Mouse (Mus musculus) Patski (cell line): ENCODE data around the gene Zfp949. TPM values are rescaled to one million over a fixed set of nuclear protein-coding genes. Genes with fewer than 3 reads are reported as not detected.
A peak's percentile ranks its signal among the peaks of the same experiment; 100 is the strongest.
"Not testable (repeated sequence)": the region's sequence is repeated elsewhere in the genome, so short reads cannot be mapped to it uniquely, and the experiment has no call there.

Experiments used
- ATAC-seq: fragments of 100-300 bp; one replicate; pipeline ENCODE4 v1.8.0; 2021
- CTCF ChIA-PET: fragments of 350-600 bp; sonication (Branson Sonifier 250); formaldehyde crosslinking; loops from one replicate; lab custom pipeline; 2022; ENCODE audit warnings: inconsistent platforms; lab: Charles Lee
- POLR2A ChIA-PET: fragments of 350-600 bp; sonication (Branson Sonifier 250); formaldehyde crosslinking; loops from one replicate; lab custom pipeline; 2022; ENCODE audit warnings: antibody characterized with exemption, inconsistent platforms; lab: Charles Lee
- DNase-seq: peaks from one replicate; pipeline ENCODE4 v3.0.0-alpha.2; 2011; ENCODE audit warnings: low read depth, low spot score
- H3K27me3 ChIP-seq: fragments of 371-371 bp; one replicate; pipeline ENCODE4 v1.5.1; 2021
- CTCF ChIP-seq: fragments of 100-300 bp; IDR thresholded peaks from one replicate; pipeline ENCODE4 v1.5.1; 2021
- in situ Hi-C: fragments of 300-500 bp; cut with MboI; formaldehyde crosslinking; loops from 3 replicates; pipeline ENCODE4 v1.11.1; 2018; ENCODE audit warnings: low pct_unique_long_range_greater_than_20kb, mixed read lengths
- polyA plus RNA-seq: library from polyadenylated mRNA; unstranded; gene quantifications from one replicate; pipeline ENCODE4 v1.2.3, GENCODE M21; 2021

Zfp949 gene
- polyA plus RNA-seq, 1 experiment from 2014 or later, result 12.5 TPM

DNA sequence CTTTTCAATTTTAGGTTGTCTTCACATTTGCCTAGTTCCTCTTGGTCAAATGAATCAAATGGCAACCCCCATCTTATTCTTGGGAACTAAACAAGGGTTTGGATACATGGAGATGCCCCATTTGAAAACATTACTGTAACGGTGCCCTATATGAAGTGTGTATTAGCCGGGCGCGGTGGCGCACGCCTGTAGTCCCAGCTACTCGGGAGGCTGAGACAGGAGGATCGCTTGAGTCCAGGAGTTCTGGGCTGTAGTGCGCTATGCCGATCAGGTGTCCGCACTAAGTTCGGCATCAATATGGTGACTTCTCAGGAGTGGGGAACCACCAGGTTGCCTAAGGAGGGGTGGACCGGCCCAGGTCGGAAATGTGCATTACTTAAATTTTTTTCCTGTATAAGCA is 5.3 kb downstream of the Zfp949 start:
- DNase-seq (no peak), ATAC-seq (no peak)
- no peak for TF ChIP-seq CTCF
- CTCF ChIA-PET, result interaction anchor here (1.5 kb wide), 1 partner anchor 10 kb away, joined by 3 read pairs; no protein-coding TSS in a partner anchor
- no peaks in the 10 kb centered on the region for H3K27me3 ChIP-seq
- POLR2A ChIA-PET, result interaction anchor here (0.6 kb wide), 1 partner anchor 1818 kb away, joined by 4 read pairs; no protein-coding TSS in a partner anchor
- in situ Hi-C loops, result no loop called here

DNA sequence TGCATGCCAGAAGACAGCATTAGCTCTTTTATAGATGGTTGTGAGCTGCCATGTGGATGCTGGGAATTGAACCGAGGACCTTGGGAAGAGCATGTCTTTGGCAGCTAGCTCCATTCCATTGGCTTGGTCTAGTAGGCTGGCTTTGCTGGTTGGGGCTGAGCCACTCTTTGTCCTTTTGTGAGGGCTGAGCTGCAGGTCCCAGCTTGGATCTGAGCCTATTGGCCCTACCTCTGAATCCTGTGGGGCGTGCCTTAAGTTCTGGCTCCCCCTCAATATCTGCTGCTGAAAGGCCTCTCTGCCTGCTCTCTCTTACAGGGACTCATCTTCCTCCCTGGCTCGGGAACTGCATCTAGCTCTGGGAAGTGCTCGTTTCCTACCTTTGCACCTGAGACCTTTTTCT is 10.3 kb downstream of the Zfp949 start:
- POLR2A ChIA-PET, result no interaction called here
- no peak for TF ChIP-seq CTCF
- DNase-seq (no peak), ATAC-seq (no peak)
- CTCF ChIA-PET, result no interaction called here
- no peaks in the 10 kb centered on the region for H3K27me3 ChIP-seq
- in situ Hi-C loops, result no loop called here

DNA sequence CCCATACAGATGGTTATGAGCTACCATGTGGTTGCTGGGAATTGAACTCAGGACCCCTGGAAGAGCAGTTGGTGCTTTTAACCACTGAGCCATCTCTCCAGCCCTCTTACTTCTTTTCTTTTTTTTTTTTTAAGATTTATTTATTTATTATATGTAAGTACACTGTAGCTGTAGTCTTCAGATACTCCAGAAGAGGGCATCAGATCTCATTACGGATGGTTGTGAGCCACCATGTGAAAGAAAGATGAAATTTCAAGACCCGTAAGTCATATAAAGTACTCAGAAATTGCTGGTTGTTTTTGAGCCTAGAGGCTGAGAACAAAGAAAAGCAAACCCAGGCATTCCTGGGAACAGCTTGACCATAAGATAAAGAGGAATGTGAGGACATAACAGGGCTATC is 13.7 kb downstream of the Zfp949 start:
- DNase-seq, H3K27me3 ChIP-seq, POLR2A ChIA-PET, in situ Hi-C loops, ATAC-seq, CTCF ChIA-PET: not testable (repeated sequence)
- TF ChIP-seq CTCF, result peak; percentile 21

DNA sequence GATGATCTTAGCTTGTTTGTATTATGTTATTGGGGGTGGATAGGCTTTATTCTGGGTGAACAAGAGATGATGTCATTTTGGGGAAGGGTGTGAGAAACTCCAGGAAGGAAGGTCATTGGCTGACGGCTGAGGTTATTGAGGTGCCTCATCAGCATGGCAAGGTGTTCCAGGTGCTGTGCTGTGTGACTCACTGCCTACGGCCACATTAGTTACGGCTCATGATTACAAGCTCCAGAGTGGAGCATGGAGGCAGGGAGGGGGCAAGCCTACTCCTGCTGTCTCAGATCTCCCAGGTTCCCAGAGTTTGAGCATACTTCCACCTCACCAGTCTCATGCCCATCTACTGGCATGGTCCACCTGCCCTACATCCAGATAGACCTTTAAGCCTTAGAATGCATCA is 22.7 kb downstream of the Zfp949 start:
- DNase-seq, CTCF ChIA-PET, H3K27me3 ChIP-seq, ATAC-seq, in situ Hi-C loops, POLR2A ChIA-PET: not testable (repeated sequence)

DNA sequence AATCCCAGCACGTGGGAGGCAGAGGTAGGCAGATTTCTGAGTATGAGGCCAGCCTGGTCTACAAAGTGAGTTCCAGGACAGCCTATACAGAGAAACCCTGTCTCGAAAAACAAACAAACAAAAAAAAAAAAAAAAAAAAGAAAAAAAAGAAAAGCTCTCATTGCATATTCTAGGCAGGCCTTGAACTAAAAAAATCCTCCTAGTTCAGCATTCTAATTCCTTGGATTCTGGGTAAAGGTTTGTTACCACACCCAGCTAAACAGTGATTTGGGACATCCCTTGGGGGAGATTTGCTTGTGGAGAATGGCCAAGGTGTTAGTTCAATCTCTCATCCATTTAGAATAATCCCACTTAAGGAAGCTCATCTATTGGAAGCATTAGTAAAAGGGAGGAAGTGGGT is 32.8 kb downstream of the Zfp949 start, which contains the start of gene Trim43a:
Gene Trim43a, plus strand, starts transcription at position 301 of the 400 bp plus-strand sequence.
- CTCF ChIA-PET, H3K27me3 ChIP-seq: not testable (repeated sequence)

DNA sequence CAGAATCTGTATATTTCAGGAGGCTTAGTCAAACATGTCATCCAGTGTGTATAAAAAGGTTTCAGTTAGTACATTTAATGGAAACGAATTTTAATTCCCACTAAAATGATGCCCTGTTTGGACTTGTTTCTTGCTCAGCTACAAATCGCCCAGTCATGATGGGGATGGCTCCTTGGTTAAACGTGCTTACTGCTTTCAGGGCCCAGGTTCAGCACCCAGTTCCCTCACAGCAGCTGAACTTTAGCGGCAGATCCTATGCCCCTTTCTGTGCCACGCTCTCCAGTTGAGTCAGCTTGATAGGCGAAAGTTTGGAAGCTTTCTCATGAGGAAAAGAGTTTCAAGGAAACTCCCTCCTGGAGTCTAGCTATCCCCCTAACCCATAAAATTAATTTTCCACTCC is 45.9 kb downstream of the Zfp949 start:
- POLR2A ChIA-PET, CTCF ChIA-PET, ATAC-seq, H3K27me3 ChIP-seq, DNase-seq, in situ Hi-C loops: not testable (repeated sequence)

More for the DNA sequence above, 32.8 kb downstream of the Zfp949 start, which contains the start of gene Trim43a:
- ATAC-seq, DNase-seq, in situ Hi-C loops: not testable (repeated sequence)
- POLR2A ChIA-PET, result interaction anchor here (0.7 kb wide), 1 partner anchor 1835 kb away, joined by 9 read pairs; no protein-coding TSS in a partner anchor

DNA sequence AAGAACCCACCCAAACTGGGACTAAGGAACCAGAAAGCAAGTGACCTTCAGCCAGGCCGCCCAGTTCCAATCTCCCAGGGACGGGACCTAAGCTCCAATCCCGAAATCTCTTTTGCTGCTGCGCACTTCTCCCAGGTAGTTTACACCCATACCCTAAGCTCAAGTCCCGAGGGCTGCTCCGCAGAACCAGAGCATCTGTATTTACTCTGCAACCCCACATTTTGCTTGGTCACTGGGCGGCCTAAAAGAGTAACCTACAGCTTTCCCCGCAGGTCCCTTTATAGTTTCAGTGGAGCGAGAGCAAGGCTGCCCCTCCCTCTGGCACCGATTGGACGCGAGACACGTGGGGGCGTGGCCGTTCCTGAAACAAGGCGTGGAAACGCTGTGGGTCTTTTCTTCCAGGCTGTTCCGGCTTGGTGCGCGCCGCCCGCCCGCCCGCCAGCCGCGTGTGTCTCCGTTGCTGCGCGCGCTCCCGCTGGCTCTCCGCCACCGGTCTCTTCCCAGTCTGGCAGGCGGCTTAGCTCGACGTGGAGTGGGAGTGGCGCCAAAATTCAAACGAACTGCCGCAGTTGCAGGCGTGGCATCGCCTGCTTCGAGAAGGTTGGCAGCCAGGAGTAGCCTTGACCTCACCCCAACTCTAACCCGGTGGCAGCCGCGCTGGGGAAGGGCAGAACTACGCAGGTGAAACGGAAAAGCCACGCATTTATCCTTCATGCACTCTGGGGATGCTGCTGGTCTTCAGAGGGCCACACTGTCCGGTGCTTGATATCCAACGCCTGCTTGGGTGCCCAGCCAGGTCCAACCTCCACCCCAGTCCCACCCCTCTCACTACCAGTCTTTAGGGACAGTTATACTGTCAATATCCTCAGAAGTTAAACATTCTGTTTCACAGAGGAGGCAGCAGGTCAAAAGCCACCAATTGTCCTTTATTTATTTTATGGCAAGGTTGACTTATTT is 51.7 kb downstream of the Zfp949 start:
- H3K27me3 ChIP-seq, POLR2A ChIA-PET, in situ Hi-C loops, CTCF ChIA-PET: not testable (repeated sequence)
- DNase-seq (peak; percentile 13), ATAC-seq (peak; percentile 98)

Other genes with a start within 250 kb of the Zfp949 start
- gene Nt5e, start 220.8 kb upstream of the Zfp949 start, polyA plus RNA-seq, result 7.1 TPM
- gene Snx14, start 109.1 kb upstream of the Zfp949 start, polyA plus RNA-seq, result 41.9 TPM
- 0.13 TPM for gene Gm20537, start 91.4 kb upstream of the Zfp949 start, polyA plus RNA-seq
- gene Syncrip, start 65.4 kb upstream of the Zfp949 start, polyA plus RNA-seq, result 101 TPM
- gene Trim43a, start 32.9 kb downstream of the Zfp949 start, polyA plus RNA-seq, result not detected
- 21.5 TPM for gene Mthfsl, start 172.3 kb downstream of the Zfp949 start, polyA plus RNA-seq
- 0.09 TPM for gene Bcl2a1d, start 183.9 kb downstream of the Zfp949 start, polyA plus RNA-seq